Mouse (Mus musculus) skeletal muscle tissue, adult 2 months (tissue): ENCODE measurements around the gene Aspscr1.

Source experiments
- DNase-seq: peaks from one replicate; pipeline ENCODE4 v3.0.0-alpha.2; 2012; ENCODE audit warnings: low read depth, low spot score

Gene Aspscr1

DNA sequence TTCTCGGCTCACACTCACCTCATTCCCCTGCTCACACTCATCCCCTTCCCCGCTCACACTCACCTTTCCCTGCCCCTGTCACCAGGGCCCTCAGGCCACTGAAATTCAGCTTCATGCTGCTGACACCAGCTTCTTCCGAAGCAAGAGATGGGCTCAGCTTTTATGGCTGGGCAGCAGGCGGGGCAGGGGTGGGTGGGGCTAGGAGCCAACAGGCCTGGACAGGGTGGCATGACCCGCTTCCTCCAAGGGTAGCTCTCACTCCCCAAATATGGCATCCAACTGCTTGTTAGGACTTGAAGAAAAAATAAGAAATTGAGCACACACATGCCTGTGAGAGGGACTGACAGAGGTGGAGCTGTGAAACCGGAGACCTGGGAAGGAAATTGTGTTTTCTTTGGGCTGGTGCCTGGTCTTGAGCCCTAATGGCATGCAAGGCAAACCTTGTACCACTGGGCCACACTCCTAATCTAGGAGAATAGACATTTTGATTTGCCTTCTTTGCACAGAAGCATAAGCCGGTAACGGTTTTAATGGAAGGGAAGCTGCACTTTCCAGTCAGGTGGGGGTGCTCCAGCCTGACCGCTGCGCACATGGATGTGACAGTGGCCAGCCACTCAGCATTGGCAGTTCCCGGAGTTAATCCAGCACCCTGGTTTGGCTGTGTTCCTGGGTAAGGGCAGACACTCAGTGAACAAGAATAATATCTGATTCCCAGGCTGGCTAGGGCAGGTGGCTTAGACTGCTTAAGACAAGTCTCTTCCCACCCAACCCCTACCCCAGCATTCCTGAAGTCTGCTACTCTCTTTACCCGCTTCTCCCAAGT is 59.3 kb downstream of the Aspscr1 start, which contains the start of gene Cbr2:
Gene Cbr2, minus strand, starts transcription at position 257 of the 823 bp plus-strand sequence.
- DNase-seq, result peak; percentile 63

DNA sequence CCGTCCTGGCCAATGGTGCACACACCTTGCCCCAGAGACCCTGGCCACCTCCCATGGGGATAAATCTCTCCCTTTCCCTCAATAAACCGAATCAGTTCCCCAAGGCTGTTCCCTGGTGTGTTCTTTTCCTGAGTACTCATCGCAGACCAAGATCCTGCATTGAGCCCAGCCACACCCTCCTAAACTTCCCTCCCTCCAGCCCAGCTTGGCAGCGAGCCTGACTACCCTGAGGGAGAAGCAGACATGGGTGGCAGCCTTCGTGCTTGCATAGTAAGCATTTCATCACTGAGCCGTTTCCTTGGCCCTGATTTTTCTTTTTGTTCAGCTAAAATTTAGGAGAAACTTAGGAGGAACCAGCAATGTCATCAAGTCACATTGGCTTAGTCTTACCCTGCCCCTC is 60.7 kb downstream of the Aspscr1 start:
- no peak for DNase-seq

DNA sequence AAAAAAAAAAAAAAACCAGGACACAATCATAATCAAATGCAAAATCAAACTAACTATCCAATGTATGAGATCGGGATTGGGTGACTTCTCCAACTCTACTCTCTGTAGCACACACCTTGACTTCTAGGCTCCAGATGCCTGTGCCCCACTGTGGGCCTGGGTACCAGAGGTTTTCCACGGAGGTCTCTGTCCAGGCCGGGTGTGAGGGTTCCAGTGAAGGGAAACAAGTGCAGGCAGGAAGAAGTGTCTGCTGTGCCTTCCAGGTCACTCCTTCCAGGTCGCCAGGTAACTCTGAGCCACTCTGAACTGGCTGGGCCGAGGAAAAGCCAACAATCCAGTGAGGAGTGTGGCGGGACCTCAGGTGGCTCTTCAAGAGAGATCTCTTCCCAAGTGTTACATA is 63.7 kb downstream of the Aspscr1 start:
- DNase-seq, result no peak

DNA sequence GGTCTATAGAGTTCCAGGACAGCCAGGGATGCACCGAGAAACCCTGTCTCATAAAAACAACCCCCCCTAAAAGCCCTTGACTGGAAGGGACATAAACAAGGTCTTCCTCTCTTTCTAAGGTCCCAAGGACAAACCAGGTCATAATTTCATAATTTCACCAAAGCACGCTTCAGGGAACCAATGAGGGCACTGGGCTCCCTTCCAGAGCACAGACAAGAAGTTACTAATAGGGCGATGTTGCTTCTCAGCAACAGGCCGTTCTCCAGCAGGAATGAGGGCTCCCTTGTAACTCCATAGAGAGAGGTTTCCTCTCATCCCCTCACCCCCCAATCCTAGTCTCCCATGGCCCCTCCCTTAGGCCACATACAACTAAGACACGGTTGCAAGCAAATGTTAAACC is 68.2 kb downstream of the Aspscr1 start:
- DNase-seq, result no peak

DNA sequence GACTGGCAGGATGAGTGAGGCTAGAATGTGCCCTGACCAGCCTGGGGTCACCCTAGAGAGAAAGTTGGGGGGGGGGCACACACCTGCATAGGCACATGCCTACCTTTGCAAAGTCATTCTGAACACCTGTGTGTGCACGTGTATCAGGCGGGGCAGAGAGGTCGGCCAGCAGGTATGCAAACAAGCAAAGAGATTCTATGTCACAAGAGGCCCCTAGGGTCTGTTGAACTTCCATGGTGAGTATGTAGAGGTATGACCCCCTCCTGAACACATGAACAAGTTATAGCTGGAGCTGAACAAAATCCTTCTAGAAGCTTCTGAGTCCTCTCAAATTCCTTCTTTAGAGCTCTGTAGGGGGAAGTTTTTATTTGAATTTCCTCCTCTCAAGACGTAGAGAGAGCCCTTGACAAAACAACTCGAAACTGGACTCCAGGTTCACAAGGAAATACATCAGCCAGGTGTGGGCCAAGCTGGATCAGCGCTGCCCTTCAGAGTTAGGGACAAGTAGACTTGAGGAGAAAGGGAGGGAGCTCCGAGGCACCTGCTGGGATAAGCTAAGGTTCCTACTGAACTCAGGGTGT is 71.4 kb downstream of the Aspscr1 start:
- DNase-seq, result no peak

DNA sequence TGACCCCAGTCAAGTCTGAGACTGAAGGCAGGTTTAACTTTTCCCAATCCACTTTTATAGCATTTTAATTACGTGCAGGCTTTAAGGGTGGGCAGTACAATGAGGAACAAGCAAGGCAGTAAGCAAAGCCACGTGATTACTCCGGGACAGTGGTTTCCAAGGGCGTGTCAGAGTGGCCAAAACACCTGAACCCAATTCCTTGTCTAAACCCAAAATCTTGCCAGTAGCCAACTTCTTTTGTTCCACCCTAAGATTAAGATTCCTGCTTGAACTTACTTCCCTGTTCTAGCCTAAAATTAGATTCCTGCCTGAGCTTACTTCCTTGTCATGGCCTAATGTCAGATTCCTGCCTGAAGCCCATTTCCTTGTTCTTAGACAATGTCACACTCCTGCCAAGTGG is 75.2 kb downstream of the Aspscr1 start:
- DNase-seq, result no peak

DNA sequence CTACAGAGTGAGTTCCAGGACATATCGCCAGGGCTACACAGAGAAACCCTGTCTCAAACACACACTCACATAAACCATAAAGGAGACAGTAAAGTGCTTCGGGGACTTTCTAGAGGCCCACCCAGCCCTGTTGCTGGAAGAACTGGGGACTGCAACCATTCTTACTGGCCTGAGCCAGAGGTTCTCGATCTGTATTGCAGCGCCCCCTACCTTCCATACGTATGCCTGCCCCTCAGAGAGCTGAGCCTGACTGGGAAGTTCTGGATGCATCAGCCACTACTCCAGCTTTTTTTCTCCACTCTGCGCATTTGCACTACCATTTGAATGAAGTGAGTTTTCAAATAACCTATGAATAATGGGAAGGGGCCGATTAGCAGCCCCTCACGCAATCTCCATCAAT is 76.7 kb downstream of the Aspscr1 start:
- no peak for DNase-seq

DNA sequence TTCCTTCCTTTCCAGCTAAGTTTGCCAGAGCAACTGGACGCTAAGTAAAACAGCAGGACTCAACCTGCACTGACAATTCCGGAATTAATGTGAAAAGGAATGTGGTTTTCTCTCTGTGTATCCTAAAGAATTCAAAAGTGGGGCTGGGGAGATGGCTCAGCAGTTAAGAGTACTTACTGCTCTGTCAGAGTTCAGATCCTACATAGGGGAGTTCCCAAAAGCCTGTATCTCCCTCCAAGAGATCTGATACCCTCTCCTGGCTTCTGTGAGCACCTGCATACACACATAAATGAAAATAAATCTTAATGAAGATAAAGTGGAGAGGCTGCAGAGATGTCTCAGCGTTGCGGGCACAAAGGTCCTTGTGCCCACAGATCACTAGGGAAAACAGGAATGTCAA is 78.8 kb downstream of the Aspscr1 start:
- no peak for DNase-seq
